Mouse (Mus musculus) E14TG2a.4 (cell line): ENCODE results near the gene Tmem131l.

ENCODE experiments used
- CTCF ChIP-seq: conservative IDR thresholded peaks from 2 replicates; pipeline ENCODE4 v1.5.1; 2014; ENCODE audit warnings: low read length
- NANOG ChIP-seq: IDR thresholded peaks from 2 replicates; pipeline ENCODE4 v1.6.1; 2014; ENCODE audit warnings: borderline replicate concordance, low read length, mixed read lengths
- POU5F1 ChIP-seq: IDR thresholded peaks from 2 replicates; pipeline ENCODE4 v1.6.1; 2014; ENCODE audit warnings: low read length, borderline replicate concordance

GRCm38 (mm10) chr3:83962571-83962970, 77.4 kb downstream of the Tmem131l start:
- TF ChIP-seq CTCF = no peak
- no peak for TF ChIP-seq NANOG
- TF ChIP-seq POU5F1 = no peak
